Mouse (Mus musculus) MEL (cell line): ENCODE measurements around the gene Top2a. TPM values are rescaled to one million over a fixed set of nuclear protein-coding genes. Genes with fewer than 3 reads are reported as not detected.
A peak's percentile ranks its signal among the peaks of the same experiment; 100 is the strongest.

Experiments
- DNase-seq: peaks from one replicate; pipeline ENCODE4 v3.0.0; 2011; ENCODE audit warnings: low read depth, low spot score
- H3K27ac ChIP-seq: 2 replicates; pipeline ENCODE4 v1.5.1; 2012; ENCODE audit warnings: low read depth, mild to moderate bottlenecking, control low read depth, low read length, moderate library complexity; ENCODE audit not compliant: control insufficient read depth
- H3K27me3 ChIP-seq, 2 experiments: fragments of 150-350 bp in 1 of 2; sonication (generic) in 1 of 2; 2 replicates each; pipeline ENCODE4 v1.6.1; 2012; ENCODE audit warnings: low read length in 2 of 2, mild to moderate bottlenecking in 2 of 2, improper control_type of control experiment in 1 of 2, moderate library complexity in 1 of 2; ENCODE audit not compliant: insufficient read depth in 2 of 2, control insufficient read depth in 1 of 2
- H3K36me3 ChIP-seq, 2 experiments: 2 replicates each; pipeline ENCODE4 v1.6.1; 2012 to 2014; ENCODE audit warnings: low read length in 2 of 2, improper control_type of control experiment in 1 of 2, inconsistent platforms in 1 of 2, mild to moderate bottlenecking in 1 of 2; ENCODE audit not compliant: insufficient read depth in 2 of 2, control insufficient read depth in 1 of 2
- H3K4me1 ChIP-seq, 2 experiments: fragments of 150-350 bp in 1 of 2; sonication (generic) in 1 of 2; 2 replicates each; pipeline ENCODE4 v1.6.1; 2012; ENCODE audit warnings: low read length in 2 of 2, improper control_type of control experiment in 1 of 2, mild to moderate bottlenecking in 1 of 2; ENCODE audit not compliant: insufficient read depth in 2 of 2, control insufficient read depth in 1 of 2
- H3K4me3 ChIP-seq, 2 experiments: fragments of 150-350 bp in 1 of 2; sonication (generic) in 1 of 2; 2 replicates each; pipeline ENCODE4 v1.5.1; 2012; ENCODE audit warnings: low read depth in 2 of 2, low read length in 2 of 2, mild to moderate bottlenecking in 2 of 2, moderate library complexity in 2 of 2, control low read depth in 1 of 2, improper control_type of control experiment in 1 of 2; ENCODE audit not compliant: control insufficient read depth in 1 of 2, insufficient read depth in 1 of 2
- H3K79me2 ChIP-seq: 2 replicates; pipeline ENCODE4 v1.6.1; 2012; ENCODE audit warnings: mild to moderate bottlenecking, low read length, moderate library complexity; ENCODE audit not compliant: control insufficient read depth, poor library complexity, insufficient read depth
- H3K9ac ChIP-seq: 2 replicates; pipeline ENCODE4 v1.6.1; 2012; ENCODE audit warnings: low read depth, mild to moderate bottlenecking, control low read depth, low read length, moderate library complexity; ENCODE audit not compliant: control insufficient read depth, poor library complexity, severe bottlenecking
- H3K9me3 ChIP-seq: fragments of 150-350 bp; sonication (generic); replicated peaks from 2 replicates; pipeline ENCODE4 v1.6.1; 2012; ENCODE audit warnings: mild to moderate bottlenecking, low read length, improper control_type of control experiment, moderate library complexity; ENCODE audit not compliant: insufficient read depth
- BHLHE40 ChIP-seq: IDR thresholded peaks from 2 replicates; pipeline ENCODE4 v1.6.1; 2012; ENCODE audit warnings: low read depth, mild to moderate bottlenecking, inconsistent platforms, low read length, improper control_type of control experiment, borderline replicate concordance
- CHD1 ChIP-seq: IDR thresholded peaks from 2 replicates; pipeline ENCODE4 v1.6.1; 2012; ENCODE audit warnings: low read depth, mild to moderate bottlenecking, inconsistent platforms, low read length, improper control_type of control experiment
- CTCF ChIP-seq, 3 experiments: IDR thresholded peaks in 2 of 3; conservative IDR thresholded peaks in 1 of 3; 2 replicates each; pipeline ENCODE4 v1.5.1; 2011 to 2012; ENCODE audit warnings: low read length in 3 of 3, low read depth in 2 of 3, mild to moderate bottlenecking in 2 of 3, improper control_type of control experiment in 1 of 3, inconsistent platforms in 1 of 3, mixed read lengths in 1 of 3, moderate library complexity in 1 of 3; ENCODE audit not compliant: control insufficient read depth in 1 of 3, insufficient read depth in 1 of 3, poor library complexity in 1 of 3, severe bottlenecking in 1 of 3
- E2F4 ChIP-seq: IDR thresholded peaks from 2 replicates; pipeline ENCODE4 v1.6.1; 2011; ENCODE audit warnings: low read depth, low read length, improper control_type of control experiment, borderline replicate concordance
- EP300 ChIP-seq, 2 experiments: IDR thresholded peaks; 2 replicates each; pipeline ENCODE4 v1.6.1; 2011; ENCODE audit warnings: improper control_type of control experiment in 2 of 2, low read length in 2 of 2, low read depth in 1 of 2, mild to moderate bottlenecking in 1 of 2
- ETS1 ChIP-seq: IDR thresholded peaks from 2 replicates; pipeline ENCODE4 v1.6.1; 2012; ENCODE audit warnings: low read depth, mild to moderate bottlenecking, inconsistent platforms, low read length, improper control_type of control experiment, moderate library complexity
- MAZ ChIP-seq: IDR thresholded peaks from 2 replicates; pipeline ENCODE4 v1.6.1; 2012; ENCODE audit warnings: low read depth, mild to moderate bottlenecking, inconsistent platforms, low read length, improper control_type of control experiment
- MEF2A ChIP-seq: IDR thresholded peaks from 2 replicates; pipeline ENCODE4 v1.6.1; 2014; ENCODE audit warnings: low read depth, mild to moderate bottlenecking, inconsistent platforms, low read length, improper control_type of control experiment; ENCODE audit not compliant: poor library complexity, insufficient replicate concordance, severe bottlenecking; ENCODE audit errors: extremely low read depth
- MXI1 ChIP-seq: IDR thresholded peaks from 2 replicates; pipeline ENCODE4 v1.6.1; 2011; ENCODE audit warnings: mild to moderate bottlenecking, low read depth, low read length, improper control_type of control experiment
- NELFE ChIP-seq: IDR thresholded peaks from 2 replicates; pipeline ENCODE4 v1.6.1; 2011; ENCODE audit warnings: low read depth, low read length, improper control_type of control experiment
- POLR2AphosphoS2 ChIP-seq: IDR thresholded peaks from 2 replicates; pipeline ENCODE4 v1.6.1; 2011; ENCODE audit warnings: low read length, improper control_type of control experiment
- POLR2AphosphoS5 ChIP-seq: IDR thresholded peaks from 2 replicates; pipeline ENCODE4 v1.6.1; 2012; ENCODE audit warnings: low read depth, borderline replicate concordance, mild to moderate bottlenecking, inconsistent platforms, low read length, moderate library complexity, mixed read lengths
- RAD21 ChIP-seq: IDR thresholded peaks from 2 replicates; pipeline ENCODE4 v1.6.1; 2011; ENCODE audit warnings: mild to moderate bottlenecking, low read depth, low read length, improper control_type of control experiment
- RCOR1 ChIP-seq: IDR thresholded peaks from 2 replicates; pipeline ENCODE4 v1.6.1; 2012; ENCODE audit warnings: low read depth, mild to moderate bottlenecking, inconsistent platforms, low read length, improper control_type of control experiment
- SMC3 ChIP-seq: IDR thresholded peaks from 2 replicates; pipeline ENCODE4 v1.6.1; 2011; ENCODE audit warnings: low read depth, low read length, improper control_type of control experiment
- TAL1 ChIP-seq: IDR thresholded peaks from 2 replicates; pipeline ENCODE4 v1.6.1; 2012; ENCODE audit warnings: mild to moderate bottlenecking, inconsistent platforms, low read length, moderate library complexity, mixed read lengths
- TCF12 ChIP-seq: IDR thresholded peaks from 2 replicates; pipeline ENCODE4 v1.6.1; 2014; ENCODE audit warnings: low read depth, mild to moderate bottlenecking, inconsistent platforms, low read length, improper control_type of control experiment, moderate library complexity
- UBTF ChIP-seq: IDR thresholded peaks from 2 replicates; pipeline ENCODE4 v1.6.1; 2012; ENCODE audit warnings: low read depth, mild to moderate bottlenecking, inconsistent platforms, low read length, improper control_type of control experiment, moderate library complexity, borderline replicate concordance; ENCODE audit not compliant: insufficient read depth
- USF2 ChIP-seq, 2 experiments: IDR thresholded peaks; 2 replicates each; pipeline ENCODE4 v1.6.1; 2011 to 2012; ENCODE audit warnings: improper control_type of control experiment in 2 of 2, low read length in 2 of 2, borderline replicate concordance in 1 of 2, inconsistent platforms in 1 of 2, low read depth in 1 of 2, mild to moderate bottlenecking in 1 of 2; ENCODE audit not compliant: insufficient read depth in 1 of 2
- ZKSCAN1 ChIP-seq: IDR thresholded peaks from 2 replicates; pipeline ENCODE4 v1.6.1; 2012; ENCODE audit warnings: low read depth, mild to moderate bottlenecking, inconsistent platforms, low read length, improper control_type of control experiment, moderate library complexity
- ZMIZ1 ChIP-seq: IDR thresholded peaks from 2 replicates; pipeline ENCODE4 v1.6.1; 2012; ENCODE audit warnings: low read depth, mild to moderate bottlenecking, inconsistent platforms, low read length, improper control_type of control experiment, moderate library complexity
- polyA plus RNA-seq, 2 experiments: library from polyadenylated mRNA; stranded (reverse) in 1 of 2; unstranded in 1 of 2; fragments of >175 nt in 1 of 2; fragments of >200 nt in 1 of 2; gene quantifications; 2 replicates each; pipeline versions ENCODE4 v1.2.1 to v1.2.4; 2012; ENCODE audit warnings: low replicate concordance in 2 of 2, low read depth in 1 of 2; ENCODE audit not compliant: insufficient read length in 2 of 2, insufficient read depth in 1 of 2, missing spikeins in 1 of 2
- total RNA-seq: library from RNA; depleted of rRNA; stranded (reverse); fragments of 300-350 nt; gene quantifications from 2 replicates; pipeline ENCODE4 v1.2.3, GENCODE M21; 2012

Top2a gene
- total and polyA plus RNA-seq, 3 experiments = 395 to 643 (median 443) TPM

DNA sequence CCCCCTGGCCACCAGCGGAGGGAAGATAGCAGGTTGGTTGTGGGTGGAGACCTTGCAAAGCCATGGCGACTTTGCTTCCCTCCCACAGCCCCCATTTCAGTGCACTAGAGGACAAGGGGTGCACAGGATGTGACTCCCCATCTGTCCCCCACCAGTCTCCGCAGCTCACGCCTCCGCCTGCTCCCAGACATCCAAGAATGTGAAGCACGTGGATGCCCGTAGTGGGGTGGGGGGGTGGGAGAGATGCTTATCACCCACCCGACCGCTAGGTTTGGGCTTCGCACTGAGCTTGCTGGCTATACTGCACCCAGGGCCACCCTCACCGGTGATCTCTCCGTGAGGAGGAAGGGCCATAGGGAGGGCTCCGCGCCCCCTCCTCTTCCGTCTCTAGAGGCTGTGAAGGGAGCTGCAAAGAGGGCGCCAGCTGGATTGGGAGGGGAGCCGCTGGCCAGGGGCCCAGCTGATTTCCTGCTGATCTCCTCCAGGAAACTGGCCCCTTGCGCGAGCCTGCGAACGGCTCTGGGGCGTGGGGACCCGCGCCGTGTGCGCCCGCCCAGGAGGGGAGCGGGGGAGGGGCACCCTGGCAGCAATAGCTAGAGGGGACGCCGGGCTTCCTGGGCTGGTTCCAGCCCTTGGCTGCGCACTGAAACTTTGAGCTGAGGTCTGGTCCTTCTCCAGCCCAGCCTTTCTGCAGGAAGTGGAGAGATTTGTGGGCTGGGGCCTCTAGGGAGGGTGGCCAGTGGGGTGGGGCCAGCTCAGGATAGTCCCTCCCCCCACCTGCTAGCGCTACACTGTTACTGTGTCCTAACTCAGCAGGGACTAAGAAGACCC, 60.6 kb downstream of the Top2a start:
- peaks cover 0 to 18% of the 10 kb centered on the region in 2 experiments; a peak in 2 of 4 replicates for H3K36me3 ChIP-seq
- peaks cover 3 to 30% of the 10 kb centered on the region in 2 experiments for H3K4me1 ChIP-seq

DNA sequence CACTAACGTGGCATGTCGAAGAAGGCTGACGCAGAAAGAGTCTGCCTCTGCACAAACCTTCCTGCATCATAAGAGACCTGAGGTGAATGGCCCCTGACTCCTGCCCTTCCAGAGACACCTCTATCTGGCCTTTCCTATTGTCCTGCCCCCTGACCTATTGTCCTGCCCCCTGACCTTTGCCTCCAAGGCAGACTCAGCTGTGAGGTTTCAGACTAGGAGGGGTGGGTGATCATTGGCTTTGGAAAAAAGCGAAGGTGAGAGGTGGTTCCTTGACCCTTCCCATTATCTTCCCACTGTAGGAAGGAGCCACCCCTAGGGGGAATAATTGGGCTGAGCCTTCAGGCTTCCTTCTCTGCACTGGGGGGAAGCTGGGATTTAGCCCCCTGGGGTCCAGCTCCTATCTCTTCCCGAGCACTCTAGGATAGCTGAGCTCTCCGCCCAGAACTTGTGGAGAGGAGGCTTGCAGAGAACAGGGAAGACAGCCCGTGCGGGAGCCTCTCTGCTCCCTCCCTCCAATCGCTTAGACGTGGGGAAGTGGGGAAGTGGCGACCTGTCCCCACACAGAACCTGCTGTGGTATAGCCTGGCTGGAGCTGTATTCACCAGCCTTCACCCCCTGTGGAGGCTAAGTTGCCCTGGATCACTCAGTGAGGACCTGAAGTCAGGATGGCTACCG, 61.4 kb downstream of the Top2a start:
- no peaks in the 10 kb centered on the region for H3K9me3 ChIP-seq
- H3K4me1 ChIP-seq = peaks cover 3 to 30% of the 10 kb centered on the region in 2 experiments
- H3K27ac ChIP-seq = no peak overlapping the region
- TF ChIP-seq ZKSCAN1 (no peak), MEF2A (no peak), USF2 (IDR thresholded peaks at IDR 0.05; ENCODE audit: borderline replicate concordance in 1 of 2, insufficient read depth in 1 of 2, low read depth in 1 of 2, low read length in 2 of 2) (no peak), NELFE (no peak), CTCF (IDR thresholded peaks at IDR 0.05 in 2 of 3, conservative IDR thresholded peaks at IDR 0.05 in 1 of 3; ENCODE audit: control insufficient read depth in 1 of 3, insufficient read depth in 1 of 3, low read depth in 2 of 3, low read length in 3 of 3, poor library complexity in 1 of 3, severe bottlenecking in 1 of 3) (no peak), TAL1 (no peak), MXI1 (peak; percentile 13; the same call in 1 of the 2 replicates)
- peaks cover 3% of the 10 kb centered on the region for H3K79me2 ChIP-seq
- H3K27me3 ChIP-seq = no peaks in the 10 kb centered on the region
- no peak for DNase-seq
- no peak overlapping the region for H3K9ac ChIP-seq
- peaks cover 0 to 18% of the 10 kb centered on the region in 2 experiments; a peak in 2 of 4 replicates for H3K36me3 ChIP-seq
- no peak overlapping the region for H3K4me3 ChIP-seq

More for the DNA sequence above, 60.6 kb downstream of the Top2a start:
- H3K27ac ChIP-seq = no peak overlapping the region
- peak overlapping the region; percentile 55 for H3K9ac ChIP-seq
- DNase-seq = peak; percentile 60
- peak overlapping the region; percentile 36 to 38; a peak in 3 of 4 replicates for H3K4me3 ChIP-seq
- H3K27me3 ChIP-seq = no peaks in the 10 kb centered on the region
- peaks cover 3% of the 10 kb centered on the region for H3K79me2 ChIP-seq
- H3K9me3 ChIP-seq = no peaks in the 10 kb centered on the region
- TF ChIP-seq USF2 (IDR thresholded peaks at IDR 0.05; ENCODE audit: borderline replicate concordance in 1 of 2, insufficient read depth in 1 of 2, low read depth in 1 of 2, low read length in 2 of 2) (no peak), ETS1 (peak; percentile 25; the same call in 1 of the 2 replicates)

DNA sequence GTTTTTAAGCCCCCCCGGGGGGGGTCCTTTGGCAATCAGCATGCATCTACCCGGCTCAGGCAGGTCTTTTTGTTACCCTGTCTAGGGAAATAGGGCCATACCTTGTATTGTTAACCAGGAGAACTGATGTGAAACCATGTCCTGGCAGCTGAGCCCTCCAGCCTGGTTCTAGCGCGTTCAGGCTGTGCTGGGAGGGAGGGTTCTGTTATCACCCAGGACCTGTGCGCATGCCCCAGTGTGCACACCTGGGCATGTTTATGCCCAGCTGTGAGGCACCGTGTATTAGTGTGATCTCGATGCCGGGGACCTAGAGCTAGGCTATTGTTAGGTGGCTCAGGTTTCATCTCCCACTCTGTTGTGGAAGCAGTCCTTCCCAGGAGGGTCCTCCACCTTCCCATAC, 62.2 kb downstream of the Top2a start:
- Histone ChIP-seq H3K27me3 (no peaks in the 10 kb centered on the region), H3K9me3 (no peaks in the 10 kb centered on the region), H3K27ac (no peak overlapping the region), H3K36me3 (peaks cover 0 to 18% of the 10 kb centered on the region in 2 experiments; a peak in 2 of 4 replicates), H3K79me2 (peaks cover 3% of the 10 kb centered on the region), H3K9ac (no peak overlapping the region), H3K4me1 (peaks cover 3 to 30% of the 10 kb centered on the region in 2 experiments), H3K4me3 (no peak overlapping the region)
- no peak for DNase-seq
- no peak for TF ChIP-seq MAZ
- no peak for TF ChIP-seq ETS1
- no peak for TF ChIP-seq EP300 (IDR thresholded peaks at IDR 0.05; ENCODE audit: low read depth in 1 of 2, low read length in 2 of 2)
- no peak for TF ChIP-seq ZMIZ1
- no peak for TF ChIP-seq SMC3
- TF ChIP-seq TCF12 = no peak
- TF ChIP-seq RAD21 = no peak
- no peak for TF ChIP-seq MXI1
- no peak for TF ChIP-seq BHLHE40
- no peak for TF ChIP-seq POLR2AphosphoS2
- TF ChIP-seq MEF2A = no peak
- TF ChIP-seq UBTF = no peak
- TF ChIP-seq RCOR1 = no peak
- TF ChIP-seq E2F4 = no peak
- no peak for TF ChIP-seq CHD1
- TF ChIP-seq POLR2AphosphoS5 = no peak
